Mouse (Mus musculus): ENCODE data around the gene Aloxe3. TPM values are rescaled to one million over a fixed set of nuclear protein-coding genes. Genes with fewer than 3 reads are reported as not detected.

Gene Aloxe3
- total and polyA plus RNA-seq, 3 experiments: 0.13 TPM; not detected in 2

DNA sequence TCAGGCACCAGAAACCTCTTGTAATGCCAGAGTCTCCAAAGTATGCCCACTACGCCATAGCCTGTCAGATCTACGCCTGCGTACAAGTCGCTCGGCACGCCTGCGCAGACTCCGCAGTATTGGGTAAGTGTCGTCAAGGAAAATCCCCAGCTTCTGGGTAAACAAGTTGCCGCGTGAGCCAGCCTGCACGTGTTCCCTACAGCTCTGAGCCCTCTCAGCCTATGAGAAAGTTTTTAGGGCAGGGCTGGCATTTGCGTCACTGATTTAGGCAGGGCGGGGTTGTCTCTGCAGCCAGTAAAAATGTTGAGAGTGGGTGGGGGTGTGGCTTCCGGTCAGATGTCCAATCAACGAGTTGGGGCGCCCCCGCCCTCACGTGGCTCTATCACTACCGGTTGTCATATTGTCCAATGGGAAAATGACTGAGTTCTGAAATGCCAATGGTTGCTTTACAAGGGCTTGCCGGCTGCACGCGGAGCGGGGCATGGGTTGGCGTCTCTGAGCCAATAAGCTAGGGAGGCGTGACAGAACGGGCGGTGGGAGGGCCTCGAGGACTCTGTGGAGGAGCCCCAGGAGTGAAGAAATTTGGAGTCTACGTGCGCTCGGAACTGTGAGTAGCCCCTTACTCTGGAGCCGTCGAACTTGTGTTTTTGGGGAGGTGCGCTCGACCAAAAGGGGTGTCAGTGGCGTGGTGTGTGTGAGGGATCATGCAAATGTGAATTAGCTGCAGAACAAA is 30.8 kb upstream of the Aloxe3 start, which contains the start of gene Per1 (continued):
- no peak for TF ChIP-seq EP300 (IDR thresholded peaks at IDR 0.05; ENCODE audit: low read depth in 1 of 2, low read length in 2 of 2)
- TF ChIP-seq NRF1 (IDR thresholded peaks at IDR 0.05; ENCODE audit: insufficient read depth, low read depth, low read length, poor library complexity, severe bottlenecking): peak; percentile 96
- TF ChIP-seq MAFK (IDR thresholded peaks at IDR 0.05; ENCODE audit: borderline replicate concordance, low read depth, low read length): no peak
- no peak for TF ChIP-seq MYB (IDR thresholded peaks at IDR 0.05; ENCODE audit: low read depth, low read length)
- peak; percentile 38 to 62; a peak in 3 of 4 replicates for TF ChIP-seq POLR2A (IDR thresholded peaks at IDR 0.05; ENCODE audit: control insufficient read depth in 1 of 2, insufficient read depth in 1 of 2, low read depth in 1 of 2, low read length in 2 of 2, poor library complexity in 1 of 2)
- TF ChIP-seq KAT2A (conservative IDR thresholded peaks at IDR 0.05; ENCODE audit: low read depth, low read length): peak; percentile 68
- 0 out of 2 replicates have a peak, but pooled peaks have one; percentile 59 for TF ChIP-seq UBTF (IDR thresholded peaks at IDR 0.05; ENCODE audit: borderline replicate concordance, insufficient read depth, low read depth, low read length)
- peak; percentile 46; the same call in 1 of the 2 replicates for TF ChIP-seq GATA1 (IDR thresholded peaks at IDR 0.05; ENCODE audit: low read depth, low read length)

DNA sequence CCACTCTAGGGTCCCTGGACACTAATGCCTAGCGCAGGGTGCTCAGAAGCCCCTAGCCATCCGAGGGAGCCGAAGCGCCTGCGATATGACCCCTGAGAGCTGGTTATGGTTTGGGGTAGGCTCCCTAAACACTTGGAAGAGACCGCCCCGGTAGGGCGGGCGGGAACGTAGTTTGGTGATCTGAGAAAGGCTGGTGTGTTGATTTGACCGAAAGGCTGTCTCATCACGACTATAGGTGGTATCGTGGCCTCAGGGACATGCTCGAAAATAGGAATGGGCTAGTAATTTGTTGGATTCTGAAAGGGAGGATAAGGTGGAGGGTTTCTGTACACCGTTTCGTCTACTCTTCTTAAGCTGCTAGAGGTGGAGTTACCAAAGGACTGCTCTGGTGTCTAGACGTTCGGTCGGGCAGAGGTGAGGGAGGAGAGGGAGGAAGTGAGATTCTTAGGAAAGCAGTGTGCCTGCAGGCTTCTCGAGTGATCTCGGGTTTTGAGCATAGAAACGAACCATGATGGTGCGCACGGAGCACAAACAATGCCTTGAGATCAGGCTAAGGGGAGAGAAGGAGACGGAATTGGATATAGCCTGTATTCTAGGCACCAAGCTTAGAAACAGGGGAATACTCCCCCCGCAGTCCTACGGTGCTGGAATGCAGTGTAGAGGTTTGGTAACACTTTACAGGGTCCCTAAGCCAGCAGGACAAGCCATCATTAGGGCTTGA is 30.0 kb upstream of the Aloxe3 start:
- peaks cover 4 to 13% of the 10 kb centered on the region in 2 experiments for H3K36me3 ChIP-seq (ENCODE audit: control insufficient read depth in 1 of 2, insufficient read depth in 2 of 2, low read length in 2 of 2)
- no peaks in the 10 kb centered on the region for H3K27me3 ChIP-seq (ENCODE audit: control insufficient read depth in 1 of 2, insufficient read depth in 2 of 2, low read length in 2 of 2)
- H3K4me3 ChIP-seq (ENCODE audit: control insufficient read depth in 1 of 2, insufficient read depth in 1 of 2, low read depth in 2 of 2, low read length in 2 of 2): peak overlapping the region; percentile 54 to 61
- peak; percentile 86 for DNase-seq (ENCODE audit: low read depth, low spot score)
- H3K79me2 ChIP-seq (ENCODE audit: control insufficient read depth, insufficient read depth, low read length, poor library complexity): peaks cover 17% of the 10 kb centered on the region
- peak overlapping the region; percentile 88 for H3K27ac ChIP-seq (ENCODE audit: control insufficient read depth, low read depth, low read length)
- TF ChIP-seq NELFE (IDR thresholded peaks at IDR 0.05; ENCODE audit: low read depth, low read length) (peak; percentile 17; the same call in 1 of the 2 replicates), CTCF (IDR thresholded peaks at IDR 0.05 in 2 of 3, conservative IDR thresholded peaks at IDR 0.05 in 1 of 3; ENCODE audit: control insufficient read depth in 1 of 3, insufficient read depth in 1 of 3, low read depth in 2 of 3, low read length in 3 of 3, poor library complexity in 1 of 3, severe bottlenecking in 1 of 3) (no peak), MYC (IDR thresholded peaks at IDR 0.05; ENCODE audit: low read depth, low read length) (peak; percentile 32; the same call in 1 of the 2 replicates), MXI1 (IDR thresholded peaks at IDR 0.05; ENCODE audit: low read depth, low read length) (peak; percentile 89), MAFK (IDR thresholded peaks at IDR 0.05; ENCODE audit: borderline replicate concordance, low read depth, low read length) (no peak), SIN3A (IDR thresholded peaks at IDR 0.05; ENCODE audit: low read length) (no peak; the same call in 1 of the 2 replicates), ZMIZ1 (IDR thresholded peaks at IDR 0.05; ENCODE audit: low read depth, low read length) (peak; percentile 44; the same call in 1 of the 2 replicates)
- no peaks in the 10 kb centered on the region for H3K9me3 ChIP-seq (replicated peaks; ENCODE audit: insufficient read depth, low read length)
- peak overlapping the region; percentile 72 for H3K9ac ChIP-seq (ENCODE audit: control insufficient read depth, low read depth, low read length, poor library complexity, severe bottlenecking)
- peaks cover 17 to 21% of the 10 kb centered on the region in 2 experiments for H3K4me1 ChIP-seq (ENCODE audit: control insufficient read depth in 1 of 2, insufficient read depth in 2 of 2, low read length in 2 of 2)
